Mouse (Mus musculus) lung, adult 18-20 months (tissue): ENCODE results near the gene Trio.

Experiments
- DNase-seq, 2 experiments: peaks; one replicate each; pipeline ENCODE4 v3.0.0; 2022; ENCODE audit warnings: mixed read lengths in 2 of 2

Trio gene

GRCm38 (mm10) chr15:28035601-28036000 is 10.0 kb upstream of the Trio start:
- no peak for DNase-seq

- DNase-seq: no peak
These were observed 9.0 kb upstream of the Trio start for GRCm38 (mm10) chr15:28034636-28035035.

- DNase-seq: no peak
These were observed 3.7 kb upstream of the Trio start for GRCm38 (mm10) chr15:28029371-28029770.

GRCm38 (mm10) chr15:28028542-28028941 is 2.9 kb upstream of the Trio start:
- no peak for DNase-seq

GRCm38 (mm10) chr15:28026167-28026481 is 476 bp upstream of the Trio start:
- DNase-seq: no peak

GRCm38 (mm10) chr15:28024965-28025338 is 696 bp downstream of the Trio start:
- DNase-seq: peak; percentile 38 to 41

- DNase-seq: peak; percentile 70 to 85
These were observed 1.4 kb downstream of the Trio start for GRCm38 (mm10) chr15:28024031-28024964.

- DNase-seq: no peak
These were observed 3.9 kb downstream of the Trio start for GRCm38 (mm10) chr15:28021591-28022209.

GRCm38 (mm10) chr15:28019393-28020070 is 6.1 kb downstream of the Trio start:
- DNase-seq: no peak

GRCm38 (mm10) chr15:28007516-28007915 is 18.1 kb downstream of the Trio start:
- DNase-seq: no peak

- no peak for DNase-seq
These were observed 21.4 kb downstream of the Trio start for GRCm38 (mm10) chr15:28004192-28004767.

GRCm38 (mm10) chr15:28002515-28002914 is 23.1 kb downstream of the Trio start:
- no peak for DNase-seq

GRCm38 (mm10) chr15:28001299-28001698 is 24.3 kb downstream of the Trio start:
- DNase-seq: no peak

GRCm38 (mm10) chr15:27998621-27999359 is 26.9 kb downstream of the Trio start:
- DNase-seq: no peak

GRCm38 (mm10) chr15:27997917-27998316 is 27.7 kb downstream of the Trio start:
- no peak for DNase-seq

GRCm38 (mm10) chr15:27997391-27997841 is 28.2 kb downstream of the Trio start:
- DNase-seq: peak; percentile 49 to 62

GRCm38 (mm10) chr15:27996750-27997149 is 28.9 kb downstream of the Trio start:
- no peak for DNase-seq

- DNase-seq: no peak
These were observed 30.2 kb downstream of the Trio start for GRCm38 (mm10) chr15:27995421-27995820.

GRCm38 (mm10) chr15:27994870-27995269 is 30.8 kb downstream of the Trio start:
- DNase-seq: no peak

- no peak for DNase-seq
These were observed 32.1 kb downstream of the Trio start for GRCm38 (mm10) chr15:27993528-27993927.

- no peak for DNase-seq
These were observed 33.1 kb downstream of the Trio start for GRCm38 (mm10) chr15:27992596-27992995.

- DNase-seq: peak; percentile 29 to 35
These were observed 33.6 kb downstream of the Trio start for GRCm38 (mm10) chr15:27991892-27992593.
